23 mouse cellular contexts compared by ENCODE assay signal in the genomic region with DNA sequence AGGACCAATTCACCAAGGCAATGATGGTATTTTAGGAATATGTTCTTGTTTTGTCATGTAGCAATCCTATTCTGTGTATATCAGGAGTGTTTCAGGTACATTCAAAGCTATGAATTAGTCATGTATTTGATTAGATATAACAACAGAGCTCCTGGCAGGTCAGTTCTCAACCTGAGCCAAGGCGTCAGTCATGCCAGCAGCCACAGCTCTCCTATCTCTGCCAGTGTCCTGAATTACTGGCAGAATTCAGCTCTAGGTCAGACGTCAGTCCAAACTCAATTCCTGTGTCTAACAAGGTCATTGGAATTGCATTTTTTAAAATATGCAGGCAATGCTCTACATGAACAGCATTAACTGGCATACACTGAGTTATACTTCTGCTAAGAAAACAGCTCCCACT.
DNase-seq lines count a peak whose midpoint lies in the region; TF ChIP-seq lines count a peak whose summit lies in the region.
"Had no signal": no experiment of that assay in that cellular context is flagged by ENCODE, and none has a peak within 500 bp of the region (broad histone marks: within the 10 kb centered on the region; RNA-seq: fewer than 3 reads in every experiment).

No protein-coding gene starts in this region.

- intact Hi-C loops in heart, adult 2 months (cut with DNase I) = no loop called here
- intact Hi-C loops in heart, postnatal 25 days (cut with DNase I) = loop anchor here (5.0 kb wide), 1 partner anchor 91 kb away; no protein-coding TSS in a partner anchor

- H3K79me2 ChIP-seq in heart, adult 2 months (replicated peaks; ENCODE audit: control insufficient read depth, insufficient read depth, low read length) = no peaks in the 10 kb centered on the region

- 0 out of 2 replicates have a peak, but pooled peaks have one; percentile 30 for TF ChIP-seq EP300 in heart, adult 2 months (IDR thresholded peaks at IDR 0.05; ENCODE audit: insufficient read depth, low read depth, low read length)

- no peaks in the 10 kb centered on the region for H3K36me3 ChIP-seq in heart, adult 2 months (ENCODE audit: control insufficient read depth, insufficient read depth, low read length)
- H3K36me3 ChIP-seq: embryonic facial prominence, embryonic 15.5 days; heart, embryonic 13.5 days; hindbrain, embryonic 13.5 days; limb, embryonic 10.5 days; midbrain, embryonic 15.5 days; neural tube, embryonic 12.5 days had no signal

- H3K27me3 ChIP-seq in heart, adult 2 months (ENCODE audit: control insufficient read depth, insufficient read depth, low read length) = no peaks in the 10 kb centered on the region
- H3K27me3 ChIP-seq: embryonic facial prominence, embryonic 15.5 days; heart, embryonic 13.5 days; hindbrain, embryonic 13.5 days; midbrain, embryonic 15.5 days; neural tube, embryonic 12.5 days had no signal

- WGBS in heart, adult 2 months = 29% methylated on average over 2 of the region's 2 CpGs

- TF ChIP-seq CTCF in heart, adult 2 months (IDR thresholded peaks at IDR 0.05) = no peak

- peak overlapping the region; percentile 50 for H3K27ac ChIP-seq in heart, adult 2 months
- H3K27ac ChIP-seq: embryonic facial prominence, embryonic 15.5 days; heart, embryonic 13.5 days; hindbrain, embryonic 13.5 days; limb, embryonic 10.5 days; macrophage; midbrain, embryonic 15.5 days; neural tube, embryonic 12.5 days had no signal

- H3K4me3 ChIP-seq in heart, adult 2 months = no peak overlapping the region
- H3K4me3 ChIP-seq: embryonic facial prominence, embryonic 15.5 days; heart, embryonic 13.5 days; hindbrain, embryonic 13.5 days; limb, embryonic 10.5 days; midbrain, embryonic 15.5 days; neural tube, embryonic 12.5 days had no signal

- no peak overlapping the region for H3K9ac ChIP-seq in heart, adult 2 months (ENCODE audit: low read depth, low read length)
- H3K9ac ChIP-seq: embryonic facial prominence, embryonic 15.5 days; heart, embryonic 13.5 days; hindbrain, embryonic 13.5 days; liver, postnatal 0 days; midbrain, embryonic 15.5 days; neural tube, embryonic 12.5 days had no signal

- TF ChIP-seq POLR2A in heart, adult 2 months (IDR thresholded peaks at IDR 0.05; ENCODE audit: insufficient read depth, low read depth, low read length) = no peak

- peak; percentile 36 for DNase-seq in adrenal gland, postnatal 14 days
- DNase-seq in adrenal gland, postnatal 4 days (ENCODE audit: low spot score in 2 of 2) = no peak
- DNase-seq in heart, adult 2 months = peak; percentile 36 to 67
- DNase-seq in heart, postnatal 25 days (ENCODE audit: low spot score) = no peak
- DNase-seq in heart, adult 9 months (ENCODE audit: low spot score in 2 of 2) = peak; percentile 20 to 53
- peak; percentile 58 for DNase-seq in heart, postnatal 4 days
- DNase-seq in Muller cell, postnatal 12 days (ENCODE audit: inconsistent ontology term) = no peak
- DNase-seq: cerebellum, adult 11-12 months; gastrocnemius, postnatal 10 days; kidney, adult 9 months; kidney, postnatal 14 days; liver; liver, postnatal 0 days; retina, postnatal 1 day; right cerebral cortex, postnatal 25 days; spleen, adult 18-20 months had no signal

- H3K4me1 ChIP-seq in heart, adult 2 months (ENCODE audit: control insufficient read depth, insufficient read depth, low read length) = no peaks in the 10 kb centered on the region
- H3K4me1 ChIP-seq: embryonic facial prominence, embryonic 15.5 days; heart, embryonic 13.5 days; hindbrain, embryonic 13.5 days; limb, embryonic 10.5 days; midbrain, embryonic 15.5 days; neural tube, embryonic 12.5 days had no signal

Comparison
In these comparisons a context has a peak if more than half of its experiments do, and no peak if none do; other contexts are left out.
1. DNase-seq: peak in adrenal gland, postnatal 14 days (single experiment), heart, adult 2 months (2 of 2), heart, adult 9 months (2 of 2) and heart, postnatal 4 days (single experiment); none in adrenal gland, postnatal 4 days (0 of 2), heart, postnatal 25 days (single experiment) and Muller cell, postnatal 12 days (single experiment).